Mouse (Mus musculus): Measurements from ENCODE around the gene Luc7l.
"Not testable (repeated sequence)": the region's sequence is repeated elsewhere in the genome, so short reads cannot be mapped to it uniquely, and the experiment has no call there.

The Luc7l gene

DNA sequence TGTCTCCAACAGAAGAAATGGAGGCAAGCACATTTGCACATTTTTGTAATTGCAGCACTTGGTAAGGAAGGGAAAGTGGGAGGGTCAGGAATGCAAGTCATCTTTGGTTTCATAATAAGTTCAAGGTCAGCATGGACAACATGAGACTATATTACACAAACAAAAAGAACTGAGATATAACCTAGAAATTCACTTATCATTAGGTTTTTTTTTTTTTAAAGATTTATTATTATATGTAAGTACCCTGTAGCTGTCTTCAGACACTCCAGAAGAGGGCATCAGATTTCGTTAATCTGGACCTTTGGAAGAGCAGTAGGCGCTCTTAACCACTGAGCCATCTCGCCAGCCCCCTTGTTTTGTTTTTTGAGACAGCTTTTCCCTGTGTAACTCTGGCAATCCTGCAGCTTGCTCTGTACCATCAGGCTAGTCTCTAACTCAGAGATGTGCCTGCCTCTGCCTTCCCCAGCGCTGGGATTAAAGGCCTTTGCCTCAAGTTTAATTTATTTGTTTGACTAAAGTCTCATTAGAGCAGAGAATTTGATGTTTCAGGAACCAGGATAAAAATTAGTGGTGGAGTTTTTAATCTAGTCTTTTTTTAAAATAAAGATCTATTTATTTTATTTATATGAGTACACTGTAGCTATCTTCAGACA is 684 bp upstream of the Luc7l start:
- DNase-seq (ENCODE audit: low read depth, low spot score), result no peak

GRCm38 (mm10) chr17:26253399-26253798 is 703 bp downstream of the Luc7l start:
- DNase-seq (ENCODE audit: low read depth, low spot score), result no peak

GRCm38 (mm10) chr17:26255313-26255712 is 2.6 kb downstream of the Luc7l start:
- DNase-seq (ENCODE audit: low read depth, low spot score), result no peak

- no peak for DNase-seq (ENCODE audit: low read depth, low spot score)
Observed at GRCm38 (mm10) chr17:26261826-26262225, 9.1 kb downstream of the Luc7l start.

DNA sequence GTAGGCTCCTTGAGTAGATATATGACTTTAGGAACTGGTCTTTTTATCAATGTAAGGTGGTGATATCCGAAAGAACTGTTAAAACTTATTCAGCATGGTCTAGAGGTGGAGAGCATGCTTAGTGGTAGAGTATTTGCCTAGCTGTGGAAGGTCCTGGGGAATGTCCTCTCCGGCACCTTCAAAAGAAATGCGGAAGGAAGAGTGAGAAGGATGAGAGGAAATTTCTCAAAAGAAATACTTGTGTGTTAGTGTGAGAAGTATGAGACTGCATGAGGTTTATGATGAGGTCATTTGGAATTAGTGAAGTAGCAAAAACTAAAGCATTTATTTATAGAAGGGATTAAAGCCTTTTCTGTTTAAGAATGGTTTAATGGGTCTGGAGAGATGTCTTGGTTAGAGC is 9.7 kb downstream of the Luc7l start:
- DNase-seq (ENCODE audit: low read depth, low spot score), result no peak

DNA sequence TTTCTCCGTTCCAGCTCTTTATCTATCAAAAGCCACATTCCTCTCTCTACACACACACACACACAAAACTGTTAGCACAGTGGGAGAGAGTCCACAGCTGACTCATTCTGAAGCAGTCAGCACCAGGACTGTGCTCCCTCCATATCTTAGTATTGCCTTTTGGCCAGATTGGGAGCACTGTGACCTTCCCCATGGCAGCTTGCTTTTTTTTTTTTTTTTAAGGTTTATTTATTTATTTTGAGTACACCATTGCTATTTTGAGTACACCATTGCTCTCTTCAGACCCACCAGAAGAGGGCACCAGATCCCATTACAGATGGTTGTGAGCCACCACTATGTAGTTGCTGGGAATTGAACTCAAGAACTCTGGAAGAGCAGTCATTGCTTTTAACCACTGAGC is 16.2 kb downstream of the Luc7l start:
- no peak for DNase-seq (ENCODE audit: low read depth, low spot score)

GRCm38 (mm10) chr17:26269577-26269976 is 16.9 kb downstream of the Luc7l start:
- not testable (repeated sequence) for DNase-seq (ENCODE audit: low read depth, low spot score)

DNA sequence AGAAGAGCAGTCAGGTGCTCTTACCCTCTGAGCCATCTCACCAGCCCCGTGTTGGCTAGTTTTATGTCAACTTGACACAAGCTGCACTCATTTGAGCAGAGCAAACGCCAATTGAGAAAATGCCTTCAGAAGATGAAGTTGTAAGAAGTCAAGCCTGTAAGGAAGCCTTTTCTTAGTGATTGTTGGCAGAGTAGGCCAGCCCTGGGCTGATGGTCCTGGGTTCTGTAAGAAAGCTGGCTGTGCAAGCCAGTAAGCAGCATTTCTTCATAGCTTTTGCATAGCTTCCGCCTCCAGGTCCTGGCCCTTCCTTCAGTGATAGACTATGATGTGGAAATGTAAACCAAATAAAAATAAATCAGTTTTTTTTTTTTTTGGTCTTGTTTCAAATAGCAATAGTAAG is 19.9 kb downstream of the Luc7l start:
- DNase-seq (ENCODE audit: low read depth, low spot score), result no peak

GRCm38 (mm10) chr17:26275933-26276332 is 23.2 kb downstream of the Luc7l start:
- no peak for DNase-seq (ENCODE audit: low read depth, low spot score)

- DNase-seq (ENCODE audit: low read depth, low spot score), result peak; percentile 6
Observed at GRCm38 (mm10) chr17:26276711-26277110, 24.0 kb downstream of the Luc7l start.

- no peak for DNase-seq (ENCODE audit: low read depth, low spot score)
Observed at GRCm38 (mm10) chr17:26286199-26286955, 33.7 kb downstream of the Luc7l start.

DNA sequence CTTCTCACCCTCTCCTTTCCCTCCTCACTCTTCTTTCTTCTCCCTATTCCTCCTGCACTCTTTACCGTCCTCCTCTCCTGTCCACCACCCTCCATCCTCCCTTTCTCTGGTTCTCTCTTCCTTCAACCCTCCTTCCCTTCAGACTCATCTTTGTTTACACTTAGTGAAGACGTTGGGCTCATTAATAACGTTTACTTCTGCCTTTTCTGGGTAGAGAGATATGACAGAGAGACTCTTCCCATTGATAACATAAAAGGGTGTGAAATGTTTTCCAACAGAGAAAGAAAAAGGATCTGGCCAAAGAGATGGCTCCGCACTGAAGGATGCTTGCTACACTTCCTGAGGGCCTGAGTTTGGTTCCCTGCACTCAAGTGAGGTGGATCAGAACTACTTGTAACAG is 36.8 kb downstream of the Luc7l start:
- DNase-seq (ENCODE audit: low read depth, low spot score), result no peak

DNA sequence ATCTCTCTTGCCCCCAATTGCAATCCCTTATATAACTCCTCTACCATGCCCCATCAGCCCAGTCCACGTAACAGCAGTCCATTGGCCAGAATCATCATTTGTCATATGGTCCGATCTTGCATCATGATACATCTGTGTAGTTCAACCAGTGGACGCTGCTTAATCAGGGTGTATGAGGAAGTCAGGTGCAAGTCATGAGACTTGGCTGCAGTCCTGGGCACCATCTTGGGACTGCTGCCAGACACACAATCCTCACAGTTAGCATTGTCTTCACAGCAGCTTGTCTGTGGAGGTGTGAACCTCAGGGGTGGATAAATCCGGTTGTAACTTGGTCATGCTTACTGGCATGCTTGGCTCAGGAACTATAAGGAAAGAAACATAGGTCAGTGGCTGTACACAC is 45.6 kb downstream of the Luc7l start:
- DNase-seq (ENCODE audit: low read depth, low spot score), result not testable (repeated sequence)

DNA sequence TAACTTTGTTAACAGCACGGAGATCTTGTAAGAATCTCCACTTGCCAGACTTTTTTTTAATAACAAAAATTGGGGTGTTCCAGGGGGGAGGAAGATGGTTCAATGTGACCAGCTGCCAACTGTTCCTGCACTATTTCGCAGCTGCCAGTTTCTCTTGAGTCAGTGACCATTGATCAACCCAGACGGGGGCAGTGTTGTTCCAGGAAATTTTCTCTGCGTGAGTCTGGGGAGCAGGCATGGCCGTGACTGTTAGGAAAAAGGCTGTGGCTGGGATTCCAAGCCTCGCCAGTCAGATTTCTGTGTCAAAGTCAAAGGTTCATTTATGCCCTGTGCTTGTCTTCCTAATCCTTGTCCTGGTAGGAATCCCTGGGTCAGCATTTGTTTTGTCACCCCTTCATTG is 61.6 kb downstream of the Luc7l start:
- DNase-seq (ENCODE audit: low read depth, low spot score), result peak; percentile 32

- DNase-seq (ENCODE audit: low read depth, low spot score), result no peak
Observed at GRCm38 (mm10) chr17:26315474-26315873, 62.8 kb downstream of the Luc7l start.

- no peak for DNase-seq (ENCODE audit: low read depth, low spot score)
Observed at GRCm38 (mm10) chr17:26318441-26318840, 65.7 kb downstream of the Luc7l start.

Data from skeletal muscle tissue, adult 2 months (tissue).